Mouse (Mus musculus): ENCODE results near the gene Prr5l. TPM values are rescaled to one million over a fixed set of nuclear protein-coding genes. Genes with fewer than 3 reads are reported as not detected.
A peak's percentile ranks its signal among the peaks of the same experiment; 100 is the strongest.
"Not testable (repeated sequence)": the region's sequence is repeated elsewhere in the genome, so short reads cannot be mapped to it uniquely, and the experiment has no call there.

The Prr5l gene
- polyA plus RNA-seq, 1 experiment from 2014 or later: 32.7 TPM

DNA sequence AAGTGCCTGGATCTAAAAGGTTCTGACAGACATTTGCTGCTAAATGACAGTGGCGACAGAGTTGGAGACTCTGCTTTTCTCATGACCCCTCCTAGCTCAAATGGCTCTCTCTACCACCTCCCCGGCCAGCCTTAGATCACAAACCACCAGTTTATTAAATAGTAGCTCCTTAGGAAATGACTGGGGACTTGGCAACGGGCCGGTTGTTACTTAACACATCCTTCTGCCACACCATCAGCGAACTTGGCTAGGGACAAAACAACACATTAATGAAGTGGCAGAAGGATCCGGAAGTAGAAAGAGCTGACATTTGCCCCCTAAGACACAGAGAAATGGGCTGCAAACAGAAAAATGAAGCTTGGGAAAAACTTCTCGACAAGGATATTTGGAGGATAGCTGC is 130.4 kb downstream of the Prr5l start:
- Histone ChIP-seq H3K4me3 (no peak overlapping the region), H3K4me2 (no peak overlapping the region), H3K9me3 (no peaks in the 10 kb centered on the region), H3K9ac (no peak overlapping the region), H3K27me3 (no peaks in the 10 kb centered on the region), H3K36me3 (0 out of 2 replicates have a peak, but pooled peaks cover 4% of the 10 kb centered on the region), H3K27ac (peak overlapping the region; percentile 66; the same call in 1 of the 2 replicates), H3K4me1 (peaks cover 26% of the 10 kb centered on the region)
- WGBS: 50% methylated on average over 7 of the region's 7 CpGs
- ATAC-seq (ENCODE audit: insufficient number of reproducible peaks, low FRiP score, low TSS enrichment, low read depth): no peak

GRCm38 (mm10) chr2:101751236-101751922 is 131.4 kb downstream of the Prr5l start:
- ATAC-seq (ENCODE audit: insufficient number of reproducible peaks, low FRiP score, low TSS enrichment, low read depth): peak; percentile 74; the same call in 1 of the 2 replicates
- peaks cover 26% of the 10 kb centered on the region for H3K4me1 ChIP-seq

DNA sequence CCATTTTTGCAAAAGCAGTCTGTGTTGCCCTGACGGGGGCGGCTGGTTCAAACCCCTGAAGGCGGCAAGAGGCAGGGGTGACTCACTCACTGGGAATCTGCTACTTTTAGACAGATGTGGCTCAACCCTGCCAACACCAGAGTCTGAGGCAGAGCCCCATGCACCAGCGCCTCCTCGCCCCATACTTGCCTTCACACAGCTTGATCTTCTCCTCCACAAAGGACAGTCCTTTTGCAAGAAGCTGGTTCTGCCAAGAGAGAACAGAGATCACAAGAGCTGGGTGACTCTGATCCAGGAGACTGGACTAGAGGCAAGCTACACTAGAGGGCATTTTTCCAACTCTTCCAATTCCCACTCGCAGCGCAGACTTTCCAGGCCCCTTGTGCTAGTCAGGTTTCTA is 136.3 kb downstream of the Prr5l start:
- H3K4me3 ChIP-seq: no peak overlapping the region
- H3K4me2 ChIP-seq: no peak overlapping the region
- H3K27me3 ChIP-seq: no peaks in the 10 kb centered on the region
- peaks cover 8% of the 10 kb centered on the region for H3K4me1 ChIP-seq
- H3K9ac ChIP-seq: no peak overlapping the region
- no peaks in the 10 kb centered on the region for H3K9me3 ChIP-seq
- no peak overlapping the region for H3K27ac ChIP-seq
- WGBS: 75% methylated on average over 7 of the region's 7 CpGs
- H3K36me3 ChIP-seq: 0 out of 2 replicates have a peak, but pooled peaks cover 7% of the 10 kb centered on the region
- no peak for ATAC-seq (ENCODE audit: insufficient number of reproducible peaks, low FRiP score, low TSS enrichment, low read depth)

More at GRCm38 (mm10) chr2:101751236-101751922, 131.4 kb downstream of the Prr5l start:
- H3K4me2 ChIP-seq: no peak overlapping the region
- no peaks in the 10 kb centered on the region for H3K9me3 ChIP-seq
- no peak overlapping the region for H3K9ac ChIP-seq
- no peak overlapping the region for H3K4me3 ChIP-seq
- no peaks in the 10 kb centered on the region for H3K27me3 ChIP-seq
- H3K36me3 ChIP-seq: 0 out of 2 replicates have a peak, but pooled peaks cover 4% of the 10 kb centered on the region
- WGBS: 25% methylated on average over 4 of the region's 4 CpGs
- peak overlapping the region; percentile 66 for H3K27ac ChIP-seq

DNA sequence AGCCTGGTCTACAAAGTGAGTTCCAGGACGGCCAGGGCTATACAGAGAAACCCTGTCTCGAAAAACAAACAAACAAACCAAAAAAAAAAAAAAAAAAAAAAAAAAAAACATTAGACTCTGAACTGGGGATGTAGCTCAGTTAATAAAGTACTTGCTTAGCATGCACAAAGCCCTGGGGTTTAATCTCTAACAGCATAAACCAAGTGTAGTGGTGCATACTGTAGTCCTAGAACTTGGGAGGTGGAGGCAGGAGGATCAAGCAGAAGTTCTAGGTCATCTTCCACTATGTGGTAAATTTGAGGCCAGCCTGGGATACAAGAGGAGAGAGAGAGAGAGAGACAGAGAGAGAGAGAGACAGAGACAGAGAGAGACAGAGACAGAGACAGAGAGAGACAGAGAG is 137.2 kb downstream of the Prr5l start:
- not testable (repeated sequence) for H3K36me3 ChIP-seq; H3K27ac ChIP-seq; H3K27me3 ChIP-seq; H3K4me2 ChIP-seq; ATAC-seq (ENCODE audit: insufficient number of reproducible peaks, low FRiP score, low TSS enrichment, low read depth); H3K9ac ChIP-seq; H3K4me3 ChIP-seq; H3K4me1 ChIP-seq; H3K9me3 ChIP-seq
- 100% methylated on average over 2 of the region's 2 CpGs for WGBS

GRCm38 (mm10) chr2:101742072-101742860 is 140.6 kb downstream of the Prr5l start:
- Histone ChIP-seq H3K36me3 (0 out of 2 replicates have a peak, but pooled peaks cover 3% of the 10 kb centered on the region), H3K27me3 (no peaks in the 10 kb centered on the region), H3K4me1 (0 out of 2 replicates have a peak, but pooled peaks cover 5% of the 10 kb centered on the region), H3K4me2 (no peak overlapping the region), H3K27ac (no peak overlapping the region), H3K9ac (no peak overlapping the region), H3K9me3 (no peaks in the 10 kb centered on the region), H3K4me3 (no peak overlapping the region)
- WGBS: 64% methylated on average over 7 of the region's 7 CpGs
- ATAC-seq (ENCODE audit: insufficient number of reproducible peaks, low FRiP score, low TSS enrichment, low read depth): no peak

- ATAC-seq (ENCODE audit: insufficient number of reproducible peaks, low FRiP score, low TSS enrichment, low read depth): no peak
- Histone ChIP-seq H3K4me3 (no peak overlapping the region), H3K9me3 (no peaks in the 10 kb centered on the region), H3K36me3 (0 out of 2 replicates have a peak, but pooled peaks cover 3% of the 10 kb centered on the region), H3K4me2 (no peak overlapping the region), H3K27ac (no peak overlapping the region), H3K4me1 (0 out of 2 replicates have a peak, but pooled peaks cover 5% of the 10 kb centered on the region), H3K27me3 (no peaks in the 10 kb centered on the region), H3K9ac (no peak overlapping the region)
- WGBS: 80% methylated on average over 8 of the region's 8 CpGs
These were observed 141.2 kb downstream of the Prr5l start for GRCm38 (mm10) chr2:101741653-101742052.

GRCm38 (mm10) chr2:101739914-101740313 is 142.9 kb downstream of the Prr5l start:
- no peak overlapping the region for H3K9ac ChIP-seq
- 0 out of 2 replicates have a peak, but pooled peaks cover 5% of the 10 kb centered on the region for H3K4me1 ChIP-seq
- 0 out of 2 replicates have a peak, but pooled peaks cover 6% of the 10 kb centered on the region for H3K36me3 ChIP-seq
- no peak overlapping the region for H3K4me3 ChIP-seq
- no peaks in the 10 kb centered on the region for H3K27me3 ChIP-seq
- H3K4me2 ChIP-seq: no peak overlapping the region
- H3K9me3 ChIP-seq: no peaks in the 10 kb centered on the region
- ATAC-seq (ENCODE audit: insufficient number of reproducible peaks, low FRiP score, low TSS enrichment, low read depth): no peak
- no peak overlapping the region for H3K27ac ChIP-seq
- WGBS: 64% methylated on average over 5 of the region's 5 CpGs

DNA sequence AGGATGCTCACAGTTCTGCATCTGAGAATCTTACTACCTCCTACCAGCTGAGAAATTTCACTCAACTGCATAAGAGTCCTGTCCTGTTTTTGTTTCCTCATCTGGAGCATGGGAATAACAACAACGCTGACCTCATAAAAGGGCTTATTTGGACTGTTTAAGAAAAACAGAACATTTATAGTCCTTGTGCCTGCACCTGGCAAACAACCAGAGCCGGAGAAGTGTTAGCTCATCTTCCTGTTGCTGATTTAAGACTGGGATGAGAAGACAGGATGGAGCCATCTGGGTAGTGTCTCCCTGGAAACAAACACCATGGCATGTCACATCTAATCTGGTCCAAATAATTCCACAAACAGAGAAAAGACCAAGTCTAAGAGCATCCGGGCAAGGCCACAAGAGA is 149.3 kb downstream of the Prr5l start:
- Histone ChIP-seq H3K4me2 (no peak overlapping the region), H3K9ac (no peak overlapping the region), H3K4me3 (no peak overlapping the region), H3K27me3 (no peaks in the 10 kb centered on the region), H3K4me1 (no peaks in the 10 kb centered on the region), H3K27ac (no peak overlapping the region), H3K36me3 (peaks cover 13% of the 10 kb centered on the region; the same call in 1 of the 2 replicates), H3K9me3 (no peaks in the 10 kb centered on the region)
- 70% methylated on average over 3 of the region's 3 CpGs for WGBS
- ATAC-seq (ENCODE audit: insufficient number of reproducible peaks, low FRiP score, low TSS enrichment, low read depth): no peak

GRCm38 (mm10) chr2:101732777-101733210 is 150.0 kb downstream of the Prr5l start:
- no peaks in the 10 kb centered on the region for H3K4me1 ChIP-seq

GRCm38 (mm10) chr2:101730972-101731371 is 151.9 kb downstream of the Prr5l start:
- Histone ChIP-seq H3K4me2 (no peak overlapping the region), H3K9ac (no peak overlapping the region), H3K4me3 (no peak overlapping the region), H3K36me3 (peaks cover 10% of the 10 kb centered on the region; the same call in 1 of the 2 replicates), H3K27me3 (no peaks in the 10 kb centered on the region), H3K27ac (no peak overlapping the region), H3K9me3 (no peaks in the 10 kb centered on the region), H3K4me1 (no peaks in the 10 kb centered on the region)
- no peak for ATAC-seq (ENCODE audit: insufficient number of reproducible peaks, low FRiP score, low TSS enrichment, low read depth)

More at GRCm38 (mm10) chr2:101732777-101733210, 150.0 kb downstream of the Prr5l start:
- H3K27ac ChIP-seq: no peak overlapping the region
- 87% methylated on average over 10 of the region's 10 CpGs for WGBS
- H3K36me3 ChIP-seq: peaks cover 13% of the 10 kb centered on the region; the same call in 1 of the 2 replicates
- no peak overlapping the region for H3K4me2 ChIP-seq
- H3K9me3 ChIP-seq: no peaks in the 10 kb centered on the region
- no peak for ATAC-seq (ENCODE audit: insufficient number of reproducible peaks, low FRiP score, low TSS enrichment, low read depth)
- no peaks in the 10 kb centered on the region for H3K27me3 ChIP-seq
- no peak overlapping the region for H3K9ac ChIP-seq
- no peak overlapping the region for H3K4me3 ChIP-seq

GRCm38 (mm10) chr2:101729472-101729871 is 153.4 kb downstream of the Prr5l start:
- H3K4me3 ChIP-seq: no peak overlapping the region
- peaks cover 8% of the 10 kb centered on the region; the same call in 1 of the 2 replicates for H3K36me3 ChIP-seq
- H3K4me1 ChIP-seq: no peaks in the 10 kb centered on the region
- H3K9ac ChIP-seq: no peak overlapping the region
- 60% methylated on average over 1 of the region's 1 CpGs for WGBS
- H3K27me3 ChIP-seq: no peaks in the 10 kb centered on the region
- no peak overlapping the region for H3K27ac ChIP-seq
- ATAC-seq (ENCODE audit: insufficient number of reproducible peaks, low FRiP score, low TSS enrichment, low read depth): no peak
- no peaks in the 10 kb centered on the region for H3K9me3 ChIP-seq
- H3K4me2 ChIP-seq: no peak overlapping the region

GRCm38 (mm10) chr2:101727787-101728186 is 155.0 kb downstream of the Prr5l start:
- Histone ChIP-seq H3K4me3 (no peak overlapping the region), H3K27ac (no peak overlapping the region), H3K27me3 (no peaks in the 10 kb centered on the region), H3K9ac (no peak overlapping the region), H3K9me3 (no peaks in the 10 kb centered on the region), H3K4me1 (peaks cover 8% of the 10 kb centered on the region), H3K4me2 (no peak overlapping the region), H3K36me3 (peaks cover 2% of the 10 kb centered on the region; the same call in 1 of the 2 replicates)
- no peak for ATAC-seq (ENCODE audit: insufficient number of reproducible peaks, low FRiP score, low TSS enrichment, low read depth)
